ENCODE assay signal across 17 mouse cellular contexts in genomic region chr9:34795226-34795625, GRCm38 (mm10).
"Had no signal": no experiment of that assay in that cellular context is flagged by ENCODE, and none has a peak within 500 bp of the region (broad histone marks: within the 10 kb centered on the region; RNA-seq: fewer than 3 reads in every experiment).

No protein-coding gene starts in this region.

- H3K4me2 ChIP-seq: limb, embryonic 15.5 days; liver, embryonic 12.5 days; lung, embryonic 14.5 days; midbrain, embryonic 11.5 days; midbrain, embryonic 15.5 days; neural tube, embryonic 13.5 days; stomach, embryonic 15.5 days had no signal

- H3K4me3 ChIP-seq: layer of hippocampus, adult 2 months; limb, embryonic 15.5 days; liver, embryonic 12.5 days; megakaryocyte, embryonic 14.5 days; midbrain, embryonic 15.5 days; neural tube, embryonic 13.5 days; stomach, embryonic 15.5 days had no signal

- H3K36me3 ChIP-seq: limb, embryonic 15.5 days; liver, embryonic 12.5 days; midbrain, embryonic 15.5 days; neural tube, embryonic 13.5 days; stomach, embryonic 15.5 days had no signal

- H3K4me1 ChIP-seq: liver, embryonic 12.5 days; megakaryocyte, embryonic 14.5 days; stomach, embryonic 15.5 days had no signal

- ATAC-seq: liver, embryonic 12.5 days; midbrain, embryonic 15.5 days had no signal

- H3K27ac ChIP-seq: layer of hippocampus, adult 2 months; limb, embryonic 15.5 days; liver, embryonic 12.5 days; midbrain, embryonic 15.5 days; neural tube, embryonic 13.5 days; stomach, embryonic 15.5 days had no signal

- H3K9me3 ChIP-seq: limb, embryonic 15.5 days; liver, embryonic 12.5 days; megakaryocyte, embryonic 14.5 days; midbrain, embryonic 15.5 days; neural tube, embryonic 13.5 days; stomach, embryonic 15.5 days had no signal

- H3K27me3 ChIP-seq: limb, embryonic 15.5 days; liver, embryonic 12.5 days; megakaryocyte, embryonic 14.5 days; midbrain, embryonic 15.5 days; neural tube, embryonic 13.5 days; stomach, embryonic 15.5 days had no signal

- DNase-seq: kidney, postnatal 10 days; kidney, postnatal 4 days; left cerebral cortex, postnatal 4 days; lung, embryonic 14.5 days; lung, postnatal 10 days; lung, postnatal 4 days; retina, postnatal 1 day; right cerebral cortex, postnatal 4 days; thymus, postnatal 36 days had no signal

- H3K9ac ChIP-seq: limb, embryonic 15.5 days; liver, embryonic 12.5 days; lung, embryonic 14.5 days; midbrain, embryonic 15.5 days; neural tube, embryonic 13.5 days; stomach, embryonic 15.5 days had no signal
